Mouse (Mus musculus) thymus, adult 2 months (tissue): Measurements from ENCODE around the gene Cyp2d22. TPM values are rescaled to one million over a fixed set of nuclear protein-coding genes. Genes with fewer than 3 reads are reported as not detected.

Experiments
- DNase-seq: peaks from one replicate; pipeline ENCODE4 v3.0.0; 2021
- H3K27ac ChIP-seq: fragments of 200-500 bp; 2 replicates; pipeline ENCODE4 v1.5.1; 2012; ENCODE audit warnings: low read length, control low read depth; ENCODE audit not compliant: control insufficient read depth, insufficient read depth
- H3K27me3 ChIP-seq: fragments of 200-500 bp; 2 replicates; pipeline ENCODE4 v1.6.1; 2012; ENCODE audit warnings: mild to moderate bottlenecking, low read length, moderate library complexity, mixed read lengths; ENCODE audit not compliant: control insufficient read depth, insufficient read depth
- H3K36me3 ChIP-seq: fragments of 200-500 bp; 2 replicates; pipeline ENCODE4 v1.6.1; 2012; ENCODE audit warnings: mild to moderate bottlenecking, low read length, moderate library complexity; ENCODE audit not compliant: control insufficient read depth, insufficient read depth
- H3K4me1 ChIP-seq: fragments of 200-500 bp; replicated peaks from 2 replicates; pipeline ENCODE4 v1.6.1; 2012; ENCODE audit warnings: low read length; ENCODE audit not compliant: control insufficient read depth, insufficient read depth
- H3K4me3 ChIP-seq: fragments of 200-500 bp; 2 replicates; pipeline ENCODE4 v1.5.1; 2012; ENCODE audit warnings: mild to moderate bottlenecking, low read length, control low read depth, moderate library complexity; ENCODE audit not compliant: control insufficient read depth, insufficient read depth
- CTCF ChIP-seq: fragments of 200-500 bp; IDR thresholded peaks from 2 replicates; pipeline ENCODE4 v1.5.1; 2012; ENCODE audit warnings: mild to moderate bottlenecking, control low read depth, low read length, moderate library complexity, borderline replicate concordance; ENCODE audit not compliant: control insufficient read depth, poor library complexity, insufficient read depth; ENCODE audit errors: extremely low read depth
- POLR2A ChIP-seq: fragments of 200-500 bp; IDR thresholded peaks from 2 replicates; pipeline ENCODE4 v1.6.1; 2012; ENCODE audit warnings: mild to moderate bottlenecking, low read length, control low read depth, moderate library complexity; ENCODE audit not compliant: control insufficient read depth, poor library complexity, insufficient read depth; ENCODE audit errors: extremely low read depth
- WGBS: fragments of 180-500 bp; shearing (Covaris S2); methylation state at CpG from one replicate; pipeline ENCODE4 v1.1.7; 2018; 5-methylcytosine and 5-hydroxymethylcytosine counted together
- polyA plus RNA-seq: library from polyadenylated mRNA; depleted of rRNA; stranded (reverse); fragments of >200 nt; gene quantifications from 2 replicates; pipeline ENCODE4 v1.2.3, GENCODE M21; 2012; rRNA removed

The Cyp2d22 gene
- polyA plus RNA-seq, 1 experiment, result 15.7 TPM

DNA sequence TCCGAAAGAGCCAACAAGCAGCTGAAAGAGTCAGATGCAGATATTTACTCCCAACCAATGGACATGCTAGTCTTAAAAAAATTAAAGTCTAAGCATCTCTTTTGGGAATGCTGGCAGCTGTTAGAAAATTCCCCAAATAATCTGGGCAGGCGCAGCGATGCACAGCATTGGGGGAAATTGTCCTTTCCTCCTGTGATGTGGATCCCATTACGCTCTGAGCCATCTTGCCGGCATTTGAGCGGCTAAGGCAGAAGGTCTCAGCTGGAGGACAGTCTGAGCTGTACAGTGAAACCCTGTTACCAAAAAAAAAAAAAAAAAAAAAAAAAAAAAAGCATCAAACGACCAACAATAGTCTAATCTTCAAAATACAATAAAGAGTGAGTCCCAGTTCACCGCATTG lies 57.9 kb downstream of the Cyp2d22 start:
- no peak for DNase-seq
- no peak for TF ChIP-seq CTCF
- TF ChIP-seq POLR2A, result no peak
- Histone ChIP-seq H3K36me3 (no peaks in the 10 kb centered on the region), H3K4me3 (no peak overlapping the region), H3K4me1 (peaks cover 6% of the 10 kb centered on the region; the same call in 1 of the 2 replicates), H3K27me3 (no peaks in the 10 kb centered on the region), H3K27ac (no peak overlapping the region)
- 87% methylated on average over 8 of the region's 8 CpGs for WGBS

Other genes starting within 250 kb of the Cyp2d22 start
- gene Srebf2, start 233.1 kb downstream of the Cyp2d22 start, polyA plus RNA-seq, result 410 and 478 TPM in 2 replicates
- 0.93 and 1.1 TPM in 2 replicates for gene Shisa8, start 167.4 kb downstream of the Cyp2d22 start, polyA plus RNA-seq
- gene Tnfrsf13c, start 155.9 kb downstream of the Cyp2d22 start, polyA plus RNA-seq, result 4.3 and 7.0 TPM in 2 replicates
- 44.8 and 68.0 TPM in 2 replicates for gene Cenpm, start 135.5 kb downstream of the Cyp2d22 start, polyA plus RNA-seq
- 0.08 and 0.24 TPM in 2 replicates for gene 1500009C09Rik, start 127.9 kb downstream of the Cyp2d22 start, polyA plus RNA-seq
- gene Sept3, start 105.4 kb downstream of the Cyp2d22 start, polyA plus RNA-seq, result 3.4 and 4.6 TPM in 2 replicates
- 0.11 and 0.14 TPM in 2 replicates for gene Wbp2nl, start 81.3 kb downstream of the Cyp2d22 start, polyA plus RNA-seq
- gene Naga, start 41.3 kb downstream of the Cyp2d22 start, polyA plus RNA-seq, result 118 and 150 TPM in 2 replicates
- gene Pheta2, start 41.3 kb downstream of the Cyp2d22 start, polyA plus RNA-seq, result 1.7 and 2.3 TPM in 2 replicates
- gene Smdt1, start 41.3 kb downstream of the Cyp2d22 start, polyA plus RNA-seq, result 218 and 230 TPM in 2 replicates
- 227 and 278 TPM in 2 replicates for gene Ndufa6, start 25.9 kb downstream of the Cyp2d22 start, polyA plus RNA-seq
- not detected in 2 replicates for gene Cyp2d11, start 13.8 kb upstream of the Cyp2d22 start, polyA plus RNA-seq
- gene Cyp2d10, start 26.9 kb upstream of the Cyp2d22 start, polyA plus RNA-seq, result 0.28 and 2.5 TPM in 2 replicates
- gene Cyp2d9, start 53.2 kb upstream of the Cyp2d22 start, polyA plus RNA-seq, result 0.22 and 0.23 TPM in 2 replicates
- 0.27 and 0.39 TPM in 2 replicates for gene Cyp2d12, start 174.8 kb upstream of the Cyp2d22 start, polyA plus RNA-seq
- gene Cyp2d34, start 240.7 kb upstream of the Cyp2d22 start, polyA plus RNA-seq, result 0.17 and 0.46 TPM in 2 replicates